In the genomic region with DNA sequence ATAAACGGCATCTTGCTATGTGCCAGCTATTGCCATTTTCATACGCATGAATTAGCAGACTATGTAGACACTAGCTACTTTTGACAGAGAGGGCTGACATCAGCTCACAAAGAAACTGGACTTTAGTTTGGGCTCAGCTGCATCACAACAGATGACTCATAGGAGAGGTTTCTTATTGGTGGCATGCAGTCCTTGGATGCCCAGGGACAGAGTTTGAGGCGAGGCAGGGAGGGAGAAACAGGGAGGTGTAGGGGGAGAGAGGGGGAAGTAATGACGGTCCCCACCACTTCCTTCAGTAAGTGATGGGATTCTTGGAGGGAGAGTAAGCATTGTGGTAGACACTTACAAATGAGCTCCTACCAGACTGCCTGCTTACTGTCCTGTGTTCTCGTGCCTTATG, we compare ENCODE assay signal across 12 mouse cellular contexts.
DNase-seq lines count a peak whose midpoint lies in the region; ATAC-seq lines count a peak whose summit lies in the region.
"Had no signal": no experiment of that assay in that cellular context is flagged by ENCODE, and none has a peak within 500 bp of the region (broad histone marks: within the 10 kb centered on the region; RNA-seq: fewer than 3 reads in every experiment).

No protein-coding gene starts in this region.

- DNase-seq in 3134 (ENCODE audit: extremely low read depth, insufficient read length, low spot score) (peak; percentile 59), 416B (ENCODE audit: low read depth) (peak; percentile 91)
- DNase-seq in adrenal gland, postnatal 36 days: peak; percentile 66 to 69
- no peak for DNase-seq in frontal cortex, postnatal 10 days (ENCODE audit: low spot score in 2 of 2)
- DNase-seq in layer of hippocampus, adult 9-11 months: no peak
- DNase-seq in urinary bladder, postnatal 25 days (ENCODE audit: low spot score): no peak
- DNase-seq: gastrocnemius, postnatal 25 days; kidney, adult 8-10 months; right cerebral cortex, postnatal 25 days had no signal

- ATAC-seq in megakaryocyte progenitor cell, adult 5-6 weeks (replicated peaks; ENCODE audit: poor library complexity): peak; percentile 52
- ATAC-seq: forebrain, embryonic 14.5 days; midbrain, embryonic 16.5 days had no signal

Comparison
In these comparisons a context has a peak if more than half of its experiments do, and no peak if none do; other contexts are left out.
1. DNase-seq: peak in 3134 (single experiment), 416B (single experiment) and adrenal gland, postnatal 36 days (2 of 2); none in frontal cortex, postnatal 10 days (0 of 2), layer of hippocampus, adult 9-11 months (single experiment) and urinary bladder, postnatal 25 days (single experiment).